Mouse (Mus musculus): ENCODE measurements around the gene Cyp1b1. TPM values are rescaled to one million over a fixed set of nuclear protein-coding genes. Genes with fewer than 3 reads are reported as not detected.

The Cyp1b1 gene
- polyA plus RNA-seq, 1 experiment from 2014 or later, result 1.6 TPM

Other genes starting within 250 kb of the Cyp1b1 start
- gene Rmdn2, start 103.2 kb downstream of the Cyp1b1 start, polyA plus RNA-seq (2015; fragmentation: Nextera tagmentation; extraction: Ambion mirVana), result 13.5 and 14.5 TPM in 2 replicates
- gene Atl2, start 181.1 kb upstream of the Cyp1b1 start, polyA plus RNA-seq (2015; fragmentation: Nextera tagmentation; extraction: Ambion mirVana), result 23.2 and 25.0 TPM in 2 replicates

Measured in heart, embryonic 13.5 days (tissue).